Mouse (Mus musculus) cerebellum, adult (tissue): ENCODE results near the gene Chst11.

ENCODE experiments used
- ATAC-seq: cut with Nextera tagmentation; 2 replicates; pipeline ENCODE4 v1.9.2; 2017; ENCODE audit warnings: mild to moderate bottlenecking, moderate library complexity, mixed read lengths; ENCODE audit not compliant: insufficient number of reproducible peaks, low FRiP score, low TSS enrichment

Chst11 gene

GRCm38 (mm10) chr10:83191476-83191875 lies 206.2 kb downstream of the Chst11 start:
- no peak for ATAC-seq

DNA sequence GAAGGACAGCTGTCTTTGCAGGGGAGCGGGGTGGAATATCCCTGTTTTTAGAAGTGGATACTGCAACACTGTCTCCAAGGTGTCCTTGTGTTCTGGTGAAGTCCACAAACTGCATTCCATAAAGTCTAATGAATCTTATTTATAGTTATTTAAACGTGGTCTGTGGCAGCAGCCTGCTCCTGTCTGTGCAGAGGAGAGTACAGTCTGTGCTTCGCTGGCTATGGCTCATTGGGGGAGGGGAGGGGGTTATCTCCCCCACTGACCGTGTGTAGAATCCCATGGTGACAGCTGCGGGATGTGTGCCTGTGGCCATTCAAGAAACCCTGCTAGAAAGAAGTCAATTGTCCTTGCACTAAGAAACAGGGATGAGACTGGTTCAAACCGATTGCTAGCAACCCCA lies 206.7 kb downstream of the Chst11 start:
- ATAC-seq, result no peak

DNA sequence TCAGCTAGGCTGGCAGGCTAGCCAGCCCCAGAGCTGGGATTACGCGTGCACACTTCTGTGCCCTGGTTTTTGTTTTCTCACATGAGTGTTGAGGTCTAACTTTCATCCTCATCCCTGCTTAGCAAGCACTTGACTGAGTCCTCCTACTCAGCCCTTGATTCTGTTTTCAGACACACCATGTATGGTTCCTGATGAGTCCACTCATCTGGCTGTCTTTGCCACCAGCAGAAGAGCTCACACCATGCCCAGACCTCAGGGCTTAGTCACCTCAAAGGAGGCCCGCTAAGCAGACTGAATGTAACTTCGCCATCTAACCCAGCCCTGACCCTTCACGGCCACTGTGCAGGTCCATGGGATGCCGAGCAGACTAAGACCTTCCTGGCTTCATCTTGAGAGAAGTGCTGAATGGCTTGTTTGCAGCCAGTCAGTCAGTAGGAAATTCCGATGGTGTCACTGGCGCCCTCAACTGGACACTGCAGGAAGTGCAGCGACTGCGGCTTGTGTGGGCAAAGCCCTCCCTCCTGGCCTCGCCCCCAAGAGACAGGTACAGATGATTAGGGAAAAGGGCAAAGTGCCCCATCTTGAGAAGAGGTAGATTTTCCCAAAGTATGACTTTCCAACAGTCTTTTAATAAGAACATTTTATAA lies 212.5 kb downstream of the Chst11 start:
- 0 out of 2 replicates have a peak, but pooled peaks have one; percentile 36 for ATAC-seq

DNA sequence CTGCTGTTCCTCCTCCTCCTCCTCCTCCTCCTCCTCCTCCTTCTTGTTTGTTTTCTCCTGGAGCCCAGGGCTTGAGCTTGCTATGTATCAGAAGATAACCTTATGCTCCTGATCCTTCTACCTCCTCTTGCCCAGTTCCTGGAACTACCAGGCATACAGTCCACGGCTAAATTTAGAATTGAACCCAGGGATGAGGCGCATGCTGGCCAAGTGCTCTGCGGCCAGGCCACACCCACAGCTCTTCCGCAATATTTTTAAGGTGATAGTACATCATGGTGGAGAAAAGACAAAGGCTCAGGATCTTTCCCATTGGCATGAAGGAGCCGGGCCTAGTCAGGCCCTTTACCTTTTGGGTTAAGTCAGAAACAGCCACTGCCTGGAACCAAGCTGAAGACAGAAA lies 213.4 kb downstream of the Chst11 start:
- no peak; the same call in 1 of the 2 replicates for ATAC-seq

- ATAC-seq, result no peak
Measured at GRCm38 (mm10) chr10:83199290-83199689, 214.0 kb downstream of the Chst11 start.

GRCm38 (mm10) chr10:83201525-83201924 lies 216.2 kb downstream of the Chst11 start:
- no peak for ATAC-seq

DNA sequence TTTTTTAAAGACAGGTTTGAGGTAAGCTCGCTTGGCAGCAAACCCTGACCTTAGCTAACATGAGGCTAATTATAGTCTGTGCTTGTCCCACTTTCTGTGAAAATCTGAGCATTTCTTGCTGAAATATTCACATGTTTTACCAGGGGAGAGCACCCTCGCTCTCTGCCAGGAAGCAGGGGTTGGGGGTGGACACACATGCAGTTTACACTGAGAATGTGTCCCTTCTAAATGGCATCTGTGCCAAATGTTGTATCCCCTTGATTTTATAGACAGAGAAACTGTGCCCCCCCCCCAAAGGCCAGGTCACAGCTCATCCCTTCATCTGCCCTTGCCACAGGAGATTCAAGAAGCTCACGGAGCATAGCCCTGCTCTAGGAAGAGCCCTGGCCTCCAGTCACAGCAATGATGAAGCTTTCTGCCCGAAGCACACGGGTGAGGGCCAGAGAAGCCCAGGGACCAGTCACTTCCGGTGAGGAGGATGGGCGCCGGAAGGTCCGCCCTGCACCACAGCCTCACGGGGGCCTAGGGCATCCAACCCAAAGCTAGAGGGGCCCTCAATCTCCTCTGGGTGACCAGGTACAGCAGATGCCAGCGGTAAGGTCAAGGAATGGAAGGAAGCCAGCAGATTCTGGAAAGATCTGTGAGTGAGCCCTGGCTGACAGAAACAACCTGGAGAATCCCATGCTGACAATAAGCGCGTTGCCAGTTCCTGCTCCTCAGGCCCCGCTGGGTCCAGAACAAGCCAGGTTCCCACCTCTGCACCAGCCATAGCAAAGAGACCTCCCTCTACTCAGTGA lies 217.8 kb downstream of the Chst11 start:
- ATAC-seq, result peak; percentile 63

DNA sequence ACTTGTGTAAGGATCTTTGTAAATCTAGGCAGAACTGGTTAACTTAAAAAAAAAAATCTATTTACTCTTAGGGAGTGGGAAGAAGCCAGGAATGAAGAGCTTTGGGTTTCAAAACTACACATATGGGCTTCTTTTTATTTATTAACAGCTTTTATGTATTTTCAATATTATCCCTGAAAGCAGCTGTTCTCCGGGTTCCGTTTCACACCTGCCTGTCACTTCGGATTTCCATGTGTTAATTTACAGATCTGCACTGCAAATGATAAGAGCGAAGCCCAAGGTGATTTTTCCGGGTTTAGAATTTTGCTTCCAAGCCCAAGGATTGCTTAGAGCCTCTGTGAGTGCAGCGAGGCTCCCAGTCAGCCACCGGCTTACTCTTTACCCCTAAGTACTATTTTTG lies 223.1 kb downstream of the Chst11 start:
- ATAC-seq, result no peak

- ATAC-seq, result no peak
Measured at GRCm38 (mm10) chr10:83209388-83209787, 224.1 kb downstream of the Chst11 start.

GRCm38 (mm10) chr10:83210122-83210521 lies 224.8 kb downstream of the Chst11 start:
- ATAC-seq, result no peak

GRCm38 (mm10) chr10:83210968-83211583 lies 225.8 kb downstream of the Chst11 start:
- ATAC-seq, result no peak

DNA sequence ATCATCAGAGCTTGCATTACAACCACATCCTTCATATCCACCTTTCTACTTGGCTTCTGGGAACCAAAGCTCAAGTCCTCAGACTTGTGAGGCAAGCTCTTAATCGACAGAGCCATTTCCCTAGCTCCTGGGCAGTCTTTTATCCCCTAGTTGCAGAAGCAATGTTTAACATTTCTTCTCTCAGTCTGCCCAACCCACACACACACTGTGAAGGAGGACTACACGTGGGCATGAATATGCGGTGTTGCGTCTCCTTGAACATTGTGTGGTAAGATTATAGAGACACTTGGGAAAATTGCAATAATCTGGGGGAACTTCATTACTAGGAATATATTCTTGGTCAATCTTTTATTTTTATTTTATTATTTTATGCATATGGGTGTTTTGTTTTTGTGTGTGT lies 227.3 kb downstream of the Chst11 start:
- ATAC-seq, result no peak

- no peak for ATAC-seq
Measured at GRCm38 (mm10) chr10:83215559-83215958, 230.3 kb downstream of the Chst11 start.

- no peak for ATAC-seq
Measured at GRCm38 (mm10) chr10:83217256-83217655, 232.0 kb downstream of the Chst11 start.

DNA sequence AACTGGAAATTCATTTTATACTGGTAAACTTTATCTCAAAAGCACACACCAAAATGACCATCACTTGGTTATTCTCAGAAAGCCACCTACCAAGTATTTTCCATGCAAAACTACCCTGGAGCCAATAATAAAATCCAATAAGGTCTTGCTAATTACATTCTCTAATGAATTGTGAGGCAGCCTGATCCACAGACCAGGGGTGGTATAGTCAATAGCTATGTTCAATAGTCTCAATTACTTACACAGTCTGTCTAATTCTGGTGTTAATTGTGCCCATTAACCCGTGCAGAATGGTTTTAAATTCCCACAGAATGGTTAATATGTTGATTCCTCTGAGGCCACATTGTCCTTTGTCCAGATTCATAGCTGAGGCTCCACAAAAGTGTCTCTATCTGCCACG lies 233.5 kb downstream of the Chst11 start:
- ATAC-seq, result no peak

- ATAC-seq, result peak; percentile 91
Measured at GRCm38 (mm10) chr10:83219729-83220128, 234.4 kb downstream of the Chst11 start.

GRCm38 (mm10) chr10:83220217-83220616 lies 234.9 kb downstream of the Chst11 start:
- ATAC-seq, result no peak

GRCm38 (mm10) chr10:83220847-83221246 lies 235.5 kb downstream of the Chst11 start:
- ATAC-seq, result no peak

DNA sequence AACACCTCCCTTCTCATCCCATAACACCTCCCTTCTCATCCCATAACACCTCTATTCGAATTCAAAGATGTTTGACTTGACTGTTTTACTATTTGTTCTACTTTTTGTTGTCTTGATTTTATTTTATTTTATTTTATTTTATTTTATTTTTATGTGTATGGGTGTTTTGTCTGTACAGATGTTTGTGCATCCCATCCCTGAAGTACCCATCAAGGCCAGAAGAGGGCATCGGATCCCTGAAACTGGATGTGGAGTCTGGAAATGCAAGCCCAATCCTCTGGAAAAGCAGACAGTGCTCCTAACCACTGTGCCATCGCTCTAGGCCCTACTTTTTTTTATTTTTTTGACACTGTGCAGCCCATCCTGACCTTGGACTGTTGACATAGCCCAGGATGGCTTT lies 239.7 kb downstream of the Chst11 start:
- ATAC-seq, result no peak

GRCm38 (mm10) chr10:83228626-83229025 lies 243.3 kb downstream of the Chst11 start:
- no peak for ATAC-seq

GRCm38 (mm10) chr10:83233967-83234366 lies 248.7 kb downstream of the Chst11 start:
- no peak for ATAC-seq
